Mouse (Mus musculus) WW6 (cell line): ENCODE data around the gene Card10.

Experiments
- DNase-seq: peaks from one replicate; pipeline ENCODE4 v3.0.0-alpha.2; 2013; ENCODE audit warnings: low read depth, low spot score

Card10 gene

GRCm38 (mm10) chr15:78772856-78773255 is 30.0 kb downstream of the Card10 start:
- no peak for DNase-seq

GRCm38 (mm10) chr15:78772368-78772763 is 30.5 kb downstream of the Card10 start:
- no peak for DNase-seq

- DNase-seq, result no peak
Measured at GRCm38 (mm10) chr15:78771531-78772367, 31.1 kb downstream of the Card10 start.

GRCm38 (mm10) chr15:78770983-78771355 is 31.9 kb downstream of the Card10 start:
- no peak for DNase-seq

GRCm38 (mm10) chr15:78770234-78770982 is 32.4 kb downstream of the Card10 start:
- DNase-seq, result no peak

- DNase-seq, result no peak
Measured at GRCm38 (mm10) chr15:78769064-78769463, 33.8 kb downstream of the Card10 start.

- DNase-seq, result no peak
Measured at GRCm38 (mm10) chr15:78763704-78764103, 39.1 kb downstream of the Card10 start.

GRCm38 (mm10) chr15:78763210-78763609 is 39.6 kb downstream of the Card10 start:
- no peak for DNase-seq

- DNase-seq, result no peak
Measured at GRCm38 (mm10) chr15:78761112-78761511, 41.7 kb downstream of the Card10 start.

- no peak for DNase-seq
Measured at GRCm38 (mm10) chr15:78758132-78758531, 44.7 kb downstream of the Card10 start.

- no peak for DNase-seq
Measured at GRCm38 (mm10) chr15:78755966-78756725, 46.7 kb downstream of the Card10 start.

- no peak for DNase-seq
Measured at GRCm38 (mm10) chr15:78755226-78755625, 47.6 kb downstream of the Card10 start.

- DNase-seq, result no peak
Measured at GRCm38 (mm10) chr15:78754144-78754543, 48.7 kb downstream of the Card10 start.

GRCm38 (mm10) chr15:78752991-78753390 is 49.9 kb downstream of the Card10 start:
- no peak for DNase-seq

GRCm38 (mm10) chr15:78750608-78751350 is 52.1 kb downstream of the Card10 start:
- no peak for DNase-seq

- DNase-seq, result no peak
Measured at GRCm38 (mm10) chr15:78749855-78750254, 53.0 kb downstream of the Card10 start.

- DNase-seq, result no peak
Measured at GRCm38 (mm10) chr15:78744206-78744605, 58.6 kb downstream of the Card10 start.

GRCm38 (mm10) chr15:78742831-78743230 is 60.0 kb downstream of the Card10 start:
- DNase-seq, result no peak

GRCm38 (mm10) chr15:78740662-78741061 is 62.2 kb downstream of the Card10 start:
- no peak for DNase-seq

- DNase-seq, result no peak
Measured at GRCm38 (mm10) chr15:78737146-78737545, 65.7 kb downstream of the Card10 start.

GRCm38 (mm10) chr15:78736681-78737100 is 66.2 kb downstream of the Card10 start:
- DNase-seq, result no peak
